Mouse (Mus musculus) left cerebral cortex, adult 9 months (tissue): ENCODE measurements around the gene Gm10272.
"Not testable (repeated sequence)": the region's sequence is repeated elsewhere in the genome, so short reads cannot be mapped to it uniquely, and the experiment has no call there.

ENCODE experiments used
- DNase-seq, 2 experiments: peaks; one replicate each; pipeline ENCODE4 v3.0.0; 2022; ENCODE audit warnings: low spot score in 2 of 2

The Gm10272 gene

GRCm38 (mm10) chr10:77706326-77706725 lies at the start of gene Gm10272:
TSS of gene Gm10272 (plus strand) at chr10:77706626.
- DNase-seq = no peak

DNA sequence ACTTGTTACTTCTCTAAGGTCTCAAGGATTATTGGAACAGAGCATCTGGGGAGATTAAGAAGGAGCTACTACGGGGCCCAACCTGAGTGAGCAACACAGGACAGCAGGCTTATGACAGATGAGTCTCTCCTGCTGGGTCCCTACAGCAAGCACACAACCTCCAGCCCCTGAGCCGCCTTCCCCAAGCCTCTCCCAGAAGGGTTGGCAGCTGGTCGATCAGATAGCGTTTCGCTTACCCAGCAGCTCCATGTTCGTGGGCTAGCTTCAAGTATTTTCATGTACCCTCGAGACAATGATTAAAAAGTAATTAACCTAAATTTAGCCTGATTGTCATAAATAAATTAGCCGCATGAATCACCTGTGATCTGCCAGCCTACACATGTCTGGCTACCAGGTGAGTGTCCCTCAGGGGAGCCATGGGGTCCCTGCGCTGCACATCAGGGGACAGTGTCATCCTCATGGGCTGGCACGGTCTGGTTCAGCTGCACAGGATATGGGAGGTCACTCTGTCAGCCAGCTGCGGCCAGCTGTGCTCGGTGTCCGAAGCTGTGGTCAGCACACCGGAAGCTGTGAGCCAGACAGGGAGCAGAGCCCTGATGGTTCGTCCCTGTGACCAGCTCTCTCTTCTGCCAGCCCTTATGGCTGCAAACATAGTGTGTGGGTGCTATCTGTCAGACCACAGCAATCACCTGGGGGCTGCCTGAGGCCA lies 48.0 kb upstream of the Gm10272 start:
- DNase-seq = no peak

- DNase-seq = no peak
Observed at GRCm38 (mm10) chr10:77663949-77664665, 42.3 kb upstream of the Gm10272 start.

DNA sequence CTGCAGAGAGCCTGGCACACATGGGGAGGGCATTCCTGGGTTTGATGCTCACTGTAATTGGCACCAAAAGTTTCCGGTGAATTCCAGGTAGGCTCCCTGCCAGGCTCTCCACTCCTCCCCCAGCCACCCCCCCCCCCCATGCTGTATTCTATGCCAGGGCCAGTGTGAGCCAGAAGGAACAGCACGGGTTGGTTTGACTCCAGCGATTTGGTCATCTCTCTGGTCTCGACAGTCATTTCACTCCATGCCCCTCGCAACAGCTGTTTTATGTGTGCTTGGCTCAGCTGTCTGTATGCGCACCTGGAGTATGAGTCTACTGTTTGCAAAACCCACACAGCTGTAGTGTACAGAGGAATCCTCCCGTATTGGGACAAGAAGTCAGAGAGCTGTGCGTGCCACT lies 40.1 kb upstream of the Gm10272 start:
- DNase-seq = no peak

GRCm38 (mm10) chr10:77667402-77667801 lies 39.0 kb upstream of the Gm10272 start:
- peak in 1 of 2 experiments; percentile 43 for DNase-seq

GRCm38 (mm10) chr10:77670710-77671109 lies 35.7 kb upstream of the Gm10272 start:
- no peak for DNase-seq

GRCm38 (mm10) chr10:77671519-77671918 lies 34.9 kb upstream of the Gm10272 start:
- DNase-seq = no peak

GRCm38 (mm10) chr10:77673765-77674164 lies 32.7 kb upstream of the Gm10272 start:
- no peak for DNase-seq

DNA sequence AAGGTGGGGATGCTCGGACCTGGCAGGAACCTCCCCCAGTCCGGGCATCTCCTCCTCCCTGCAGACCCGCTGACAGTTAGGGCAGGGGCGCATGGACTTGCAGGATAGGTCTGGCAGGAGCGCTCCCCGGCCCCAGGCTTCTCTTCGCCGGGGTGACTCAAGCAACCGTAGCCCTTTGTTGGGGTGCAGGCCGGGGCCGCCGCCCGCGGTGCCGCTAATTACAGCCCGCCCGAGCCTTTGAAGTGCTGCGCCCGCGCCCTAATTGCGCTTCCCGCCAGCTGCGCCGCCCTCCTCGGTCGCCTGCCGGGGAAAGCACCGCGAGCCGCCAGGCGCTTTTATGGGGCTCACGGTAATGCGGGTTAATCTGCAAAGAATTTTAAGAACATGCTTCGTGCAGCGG lies 28.9 kb upstream of the Gm10272 start:
- DNase-seq = no peak

DNA sequence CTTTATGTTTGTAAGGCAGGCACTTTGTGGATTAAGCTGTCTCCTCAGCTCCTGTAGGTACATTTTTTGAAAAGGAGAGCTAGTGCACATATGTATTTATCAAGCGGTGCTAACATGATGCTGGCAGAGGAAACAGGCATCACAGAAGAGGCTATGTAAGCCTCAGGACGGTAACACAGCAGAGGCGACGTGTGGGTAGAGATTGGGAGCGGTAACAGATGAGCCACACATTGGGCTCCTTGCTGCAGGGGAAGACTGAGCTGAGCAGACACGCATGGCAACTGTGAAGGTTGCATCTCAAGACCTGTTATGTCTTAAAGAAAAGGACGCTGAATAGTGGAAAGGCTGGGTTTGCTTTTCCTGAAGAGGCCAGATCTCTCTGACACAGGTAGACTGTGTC lies 23.4 kb upstream of the Gm10272 start:
- DNase-seq = peak in 1 of 2 experiments; percentile 31

DNA sequence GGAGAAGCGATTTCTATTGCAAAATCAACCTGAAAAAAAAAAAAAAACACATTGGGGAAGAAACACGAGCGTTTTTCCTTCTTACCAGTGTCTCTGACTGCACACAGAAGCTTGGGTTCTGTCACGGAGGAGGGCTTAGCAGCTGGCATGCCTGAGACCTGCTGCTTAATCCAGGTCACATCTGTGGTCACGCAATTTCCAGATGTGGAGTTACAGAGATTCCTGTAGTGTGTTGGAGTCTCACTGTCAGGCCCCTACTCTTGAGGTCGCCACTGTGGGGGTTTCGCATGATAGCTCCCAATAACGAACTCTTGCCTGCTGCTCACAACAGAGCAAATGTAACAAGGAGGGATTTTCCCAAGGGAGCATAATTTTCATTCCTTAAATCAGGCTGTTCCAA lies 22.2 kb upstream of the Gm10272 start:
- no peak for DNase-seq

DNA sequence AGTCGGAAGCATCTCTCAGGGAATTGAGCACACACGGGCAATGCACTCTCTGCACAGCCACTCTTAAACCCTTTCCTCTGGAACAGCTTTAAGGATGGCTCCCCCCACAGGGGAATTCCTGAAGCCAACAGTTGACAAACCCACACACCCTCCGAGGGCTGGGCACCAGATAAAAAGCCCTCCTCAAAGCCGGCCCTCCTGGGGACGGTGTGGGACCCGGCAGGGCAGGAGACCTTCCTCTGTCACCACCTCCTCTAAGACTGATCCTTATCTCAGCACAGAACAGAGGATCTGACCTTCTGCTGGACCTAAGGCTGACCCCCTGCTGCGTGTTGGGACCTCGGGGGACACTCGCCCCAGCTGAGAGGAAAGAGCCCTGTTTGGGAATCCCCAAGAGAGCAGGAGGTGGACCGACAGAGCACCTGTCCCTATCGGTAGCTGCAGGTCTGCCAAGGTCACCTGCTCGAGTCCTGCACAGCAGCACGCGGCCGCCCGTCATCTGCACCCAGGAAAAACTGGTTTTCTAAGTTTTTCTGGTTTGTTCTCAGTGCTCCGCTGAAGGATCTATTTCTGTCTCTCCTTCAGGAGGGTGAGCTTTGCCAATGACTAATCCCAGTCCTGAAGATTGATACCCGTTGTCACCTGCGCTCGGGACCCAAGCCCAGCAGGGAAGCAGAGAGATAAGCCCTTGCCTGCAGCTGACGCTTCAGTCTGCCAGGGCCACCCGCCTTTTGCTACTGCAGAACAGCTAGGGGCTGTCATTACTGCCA lies 20.3 kb upstream of the Gm10272 start, which contains the start of gene Tspear:
TSS of gene Tspear (plus strand) at position 675 of the 770 bp plus-strand sequence.
- DNase-seq = no peak

DNA sequence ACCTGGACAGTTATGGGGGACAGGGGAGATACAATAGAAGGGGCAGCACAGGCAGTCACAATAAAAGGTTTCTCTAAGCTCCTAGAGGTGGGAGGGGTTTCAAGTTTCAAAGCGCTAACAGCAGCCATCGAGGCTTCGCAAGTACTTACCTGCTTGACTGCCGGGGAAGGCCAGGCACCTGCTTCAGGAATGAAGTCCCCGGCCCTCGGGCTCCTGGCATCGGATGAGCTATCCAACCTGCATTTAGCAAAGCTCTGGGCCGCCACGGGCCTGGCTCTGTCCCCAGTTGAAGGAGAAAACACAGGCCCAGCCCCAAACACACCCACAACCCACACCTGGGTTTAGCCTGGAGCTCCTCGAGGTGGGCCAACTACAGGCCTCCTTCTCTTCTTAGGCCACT lies 19.4 kb upstream of the Gm10272 start:
- DNase-seq = no peak

DNA sequence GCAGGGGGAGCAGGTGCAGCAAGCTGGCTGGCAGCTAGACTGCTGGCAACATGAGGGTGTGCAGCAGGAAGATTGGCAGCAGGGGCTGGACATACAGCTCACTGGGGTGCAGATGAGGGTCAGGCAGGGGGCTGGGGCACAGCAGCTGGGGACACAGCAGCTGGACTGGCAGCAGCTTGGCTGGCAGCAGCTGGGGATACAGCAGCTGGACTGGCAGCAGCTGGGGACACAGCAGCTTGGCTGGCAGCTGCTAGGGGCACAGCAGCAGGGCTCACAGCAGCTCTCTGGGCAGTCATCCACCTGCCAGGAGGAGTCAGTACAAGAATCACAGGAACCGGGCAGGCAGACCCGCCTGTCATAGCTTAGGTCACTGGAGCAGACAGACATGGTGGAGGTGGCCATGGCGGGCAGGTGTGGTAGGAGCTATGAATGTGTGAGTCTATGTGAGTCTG lies 16.0 kb upstream of the Gm10272 start, which contains the start of gene Gm19402:
TSS of gene Gm19402 (minus strand) at position 402 of the 452 bp plus-strand sequence.
- not testable (repeated sequence) for DNase-seq

DNA sequence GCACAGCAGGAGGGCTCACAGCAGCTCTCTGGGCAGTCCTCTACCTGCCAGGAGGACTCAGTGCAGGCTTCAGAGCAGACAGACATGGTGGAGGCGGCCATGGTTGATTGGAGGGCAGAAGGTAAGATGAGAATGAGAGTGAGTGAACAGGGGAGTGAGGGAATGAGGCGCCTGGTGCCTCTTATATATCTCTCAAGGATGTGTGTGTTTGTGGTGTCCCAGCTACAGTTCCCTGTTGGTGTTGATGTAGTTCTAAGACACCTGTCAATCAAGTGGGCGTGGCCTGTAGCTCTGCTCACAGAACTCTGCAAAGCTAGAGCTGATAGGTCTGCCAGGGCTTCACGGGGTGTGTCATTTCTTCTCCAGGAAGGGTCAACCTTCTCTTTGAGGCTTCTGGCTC lies 9.3 kb upstream of the Gm10272 start, which contains the start of gene Gm9508:
TSS of gene Gm9508 (minus strand) at position 101 of the 400 bp plus-strand sequence.
- DNase-seq = no peak

DNA sequence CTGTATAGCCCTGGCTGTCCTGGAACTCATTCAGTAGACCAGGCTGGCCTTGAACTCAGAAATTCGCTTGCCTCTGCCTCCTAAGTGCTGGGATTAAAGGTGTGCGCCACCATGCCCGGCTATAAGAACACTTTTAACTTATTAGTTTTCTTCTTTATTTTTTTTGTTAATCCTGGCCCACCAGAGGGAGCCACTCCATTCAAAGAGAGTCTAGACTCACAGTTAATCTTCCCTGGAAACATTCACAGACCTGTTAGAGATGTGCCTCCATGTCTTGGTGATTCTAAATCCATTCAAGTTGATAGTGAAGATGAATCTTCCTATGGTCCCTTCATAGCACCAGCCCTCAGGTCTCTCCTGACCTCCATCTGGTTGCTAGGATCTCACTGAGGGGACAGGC lies 3.4 kb downstream of the Gm10272 start:
- DNase-seq = no peak

- not testable (repeated sequence) for DNase-seq
Observed at GRCm38 (mm10) chr10:77711157-77711556, 4.7 kb downstream of the Gm10272 start, which contains the start of gene Gm10024. TSS of gene Gm10024 (plus strand) at chr10:77711457.

DNA sequence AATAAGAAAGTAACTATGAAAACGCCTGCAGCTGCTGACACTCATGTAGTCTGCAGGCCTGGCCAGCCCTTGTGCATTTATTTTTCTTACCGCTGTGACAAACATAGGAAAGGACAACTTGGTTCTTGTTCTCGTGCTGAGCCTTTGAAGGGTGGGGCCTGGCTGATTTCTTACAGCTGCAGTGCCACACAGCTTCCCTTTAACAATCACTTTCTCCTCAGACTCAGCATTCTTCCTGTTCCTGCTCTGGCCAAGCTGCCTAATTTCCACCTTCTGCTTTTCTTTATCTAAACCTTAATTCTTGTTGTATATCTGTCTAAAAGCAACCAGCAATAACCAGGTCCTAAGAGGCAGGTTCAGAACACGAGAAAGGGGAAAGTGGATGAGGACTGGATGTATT lies 7.3 kb downstream of the Gm10272 start:
- DNase-seq = no peak

DNA sequence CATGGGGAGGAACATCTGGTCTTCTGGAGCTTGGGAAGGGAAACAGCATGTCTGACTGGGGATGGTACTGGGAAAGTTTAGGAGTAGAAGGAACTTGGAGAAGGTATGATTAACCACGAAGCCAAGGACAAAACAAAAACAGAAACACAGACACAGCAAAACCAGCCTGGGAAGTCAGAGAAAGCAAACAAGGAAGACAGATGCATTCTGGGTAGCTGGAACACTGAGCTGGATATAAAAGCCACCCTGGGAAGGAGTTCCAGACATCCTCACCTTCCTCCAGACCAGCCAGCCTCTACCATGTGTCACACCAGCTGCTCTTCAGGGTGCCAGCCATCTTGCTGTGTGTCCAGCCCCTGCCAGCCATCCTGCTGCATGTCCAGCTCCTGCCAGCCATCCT lies 9.1 kb downstream of the Gm10272 start, which contains the start of gene Gm10142:
TSS of gene Gm10142 (plus strand) at position 301 of the 400 bp plus-strand sequence.
- no peak for DNase-seq

- DNase-seq = not testable (repeated sequence)
Observed at GRCm38 (mm10) chr10:77720299-77720698, 13.9 kb downstream of the Gm10272 start, which contains the start of gene Krtap12-1. TSS of gene Krtap12-1 (plus strand) at chr10:77720599.

DNA sequence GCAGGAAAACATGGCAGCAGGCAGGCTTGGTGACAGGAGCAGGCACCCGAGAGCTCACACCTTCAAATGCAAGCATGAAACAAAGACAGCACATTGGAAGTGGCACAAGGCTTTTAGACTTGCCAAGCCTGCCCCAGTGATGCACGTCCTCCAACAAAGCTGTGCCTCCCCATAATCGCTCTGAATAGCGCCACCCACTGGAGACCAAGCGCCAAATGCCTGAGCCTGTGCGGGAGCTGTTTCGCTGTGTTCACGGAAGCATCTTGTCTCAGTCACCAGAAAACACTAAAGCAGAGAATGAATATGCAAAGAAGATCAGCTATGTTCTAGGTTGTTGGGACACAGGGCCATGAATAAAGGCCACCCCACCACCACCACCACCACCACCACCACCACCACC lies 18.4 kb downstream of the Gm10272 start:
- DNase-seq = no peak

DNA sequence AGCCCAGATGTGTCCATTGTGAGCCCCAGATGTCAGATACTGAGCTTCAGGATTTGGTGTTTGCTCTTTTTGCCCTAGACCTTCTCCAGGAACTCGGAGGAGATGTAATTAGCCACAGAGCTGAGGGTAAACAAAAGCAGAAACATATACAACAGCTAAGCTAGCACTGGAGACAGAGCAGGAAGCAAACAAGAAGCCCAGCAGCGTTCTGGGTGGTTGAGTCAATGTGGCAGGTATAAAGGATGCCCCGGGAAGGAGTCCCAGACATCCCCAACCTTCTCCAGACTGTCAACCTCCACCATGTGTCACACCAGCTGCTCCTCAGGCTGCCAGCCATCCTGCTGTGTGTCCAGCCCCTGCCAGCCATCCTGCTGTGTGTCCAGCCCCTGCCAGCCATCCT lies 19.8 kb downstream of the Gm10272 start, which contains the start of gene Gm10100:
TSS of gene Gm10100 (plus strand) at position 301 of the 400 bp plus-strand sequence.
- no peak for DNase-seq
